In genomic region chr15:95746955-95747931, GRCm38 (mm10) we compare ENCODE assay signal across 16 mouse cellular contexts.
"Had no signal": no experiment of that assay in that cellular context is flagged by ENCODE, and none has a peak within 500 bp of the region (broad histone marks: within the 10 kb centered on the region; RNA-seq: fewer than 3 reads in every experiment).

No protein-coding gene starts in this region.

- H3K9ac ChIP-seq: liver, embryonic 15.5 days; lung, embryonic 14.5 days; midbrain, embryonic 12.5 days; neural tube, embryonic 15.5 days had no signal

- H3K4me3 ChIP-seq: layer of hippocampus, adult 2 months; liver, embryonic 15.5 days; megakaryocyte, embryonic 14.5 days; midbrain, embryonic 12.5 days; neural tube, embryonic 15.5 days had no signal

- DNase-seq: kidney, postnatal 25 days; left cerebral cortex, postnatal 4 days; lung, embryonic 14.5 days; lung, postnatal 10 days; right cerebral cortex, postnatal 4 days; spleen, adult 18-20 months; thymus, adult 18-20 months; thymus, postnatal 14 days had no signal

- ATAC-seq: inflammation-experienced regulatory T-cells, adult 6 months; intestine, postnatal 0 days had no signal

- H3K36me3 ChIP-seq: liver, embryonic 15.5 days; midbrain, embryonic 12.5 days; neural tube, embryonic 15.5 days had no signal

- H3K27ac ChIP-seq: layer of hippocampus, adult 2 months; liver, embryonic 15.5 days; midbrain, embryonic 12.5 days; neural tube, embryonic 15.5 days had no signal

- H3K4me1 ChIP-seq: liver, embryonic 15.5 days; midbrain, embryonic 12.5 days had no signal

- H3K4me2 ChIP-seq: liver, embryonic 11.5 days; liver, embryonic 15.5 days; lung, embryonic 14.5 days; midbrain, embryonic 12.5 days; neural tube, embryonic 15.5 days had no signal

- H3K27me3 ChIP-seq: liver, embryonic 15.5 days; midbrain, embryonic 12.5 days; neural tube, embryonic 15.5 days had no signal

- H3K9me3 ChIP-seq: liver, embryonic 15.5 days; midbrain, embryonic 12.5 days; neural tube, embryonic 15.5 days had no signal
